Comparison of ENCODE assay signal across 8 mouse cellular contexts in genomic region chr2:130274862-130275261, GRCm38 (mm10). TPM values are rescaled to one million over a fixed set of nuclear protein-coding genes. Genes with fewer than 3 reads are reported as not detected.
DNase-seq lines count a peak whose midpoint lies in the region; ATAC-seq and TF ChIP-seq lines count a peak whose summit lies in the region.

No protein-coding gene starts in this region.

- no peak overlapping the region for H3K27ac ChIP-seq in kidney, adult 2 months (ENCODE audit: insufficient read depth, low read depth, low read length)
- no peak overlapping the region for H3K27ac ChIP-seq in brown adipose tissue, adult 24 weeks (replicated peaks; ENCODE audit: low read depth, low read length)
- H3K27ac ChIP-seq in hindbrain, embryonic 12.5 days, result peak overlapping the region; percentile 95
- H3K27ac ChIP-seq in midbrain, embryonic 13.5 days, result peak overlapping the region; percentile 93

- peaks cover 4% of the 10 kb centered on the region; the same call in 1 of the 2 replicates for H3K4me1 ChIP-seq in kidney, adult 2 months (ENCODE audit: control insufficient read depth, insufficient read depth, low read length)
- H3K4me1 ChIP-seq in brown adipose tissue, adult 24 weeks (ENCODE audit: control insufficient read depth, insufficient read depth, insufficient read length, low read length), result no peaks in the 10 kb centered on the region
- H3K4me1 ChIP-seq in hindbrain, embryonic 12.5 days, result peaks cover 28% of the 10 kb centered on the region
- peaks cover 28% of the 10 kb centered on the region for H3K4me1 ChIP-seq in midbrain, embryonic 13.5 days (replicated peaks)

- peaks cover 2% of the 10 kb centered on the region for H3K36me3 ChIP-seq in kidney, adult 2 months (ENCODE audit: control insufficient read depth, insufficient read depth, low read length)
- H3K36me3 ChIP-seq in hindbrain, embryonic 12.5 days, result peaks cover 43% of the 10 kb centered on the region
- peaks cover 43% of the 10 kb centered on the region for H3K36me3 ChIP-seq in midbrain, embryonic 13.5 days

- DNase-seq in kidney, adult 2 months, result no peak
- DNase-seq in kidney, postnatal 10 days, result no peak
- DNase-seq in B cell, adult 2 months, result no peak
- no peak for DNase-seq in gastrocnemius, postnatal 4 days (ENCODE audit: low spot score in 2 of 2)
- DNase-seq in gastrocnemius, postnatal 10 days, result no peak

- TF ChIP-seq POLR2A in kidney, adult 2 months (IDR thresholded peaks at IDR 0.05; ENCODE audit: low read depth, low read length), result no peak

- peak overlapping the region; percentile 91 for H3K9ac ChIP-seq in hindbrain, embryonic 12.5 days
- peak overlapping the region; percentile 87 for H3K9ac ChIP-seq in midbrain, embryonic 13.5 days (replicated peaks)

- no peak for ATAC-seq in hindbrain, embryonic 12.5 days (ENCODE audit: low FRiP score)
- no peak for ATAC-seq in midbrain, embryonic 13.5 days

- 5% methylated on average over 10 of the region's 10 CpGs for WGBS in kidney, adult 2 months
- 3% methylated on average over 10 of the region's 10 CpGs for WGBS in hindbrain, embryonic 12.5 days
- 2% methylated on average over 10 of the region's 10 CpGs for WGBS in midbrain, embryonic 13.5 days

- H3K4me3 ChIP-seq in kidney, adult 2 months (ENCODE audit: insufficient read depth, low read depth, low read length), result peak overlapping the region; percentile 81
- H3K4me3 ChIP-seq in brown adipose tissue, adult 24 weeks (ENCODE audit: insufficient read depth, low read depth, low read length), result peak overlapping the region; percentile 85
- peak overlapping the region; percentile 95 for H3K4me3 ChIP-seq in hindbrain, embryonic 12.5 days
- peak overlapping the region; percentile 88 for H3K4me3 ChIP-seq in midbrain, embryonic 13.5 days (replicated peaks)

- no peak for TF ChIP-seq CTCF in kidney, adult 2 months (conservative IDR thresholded peaks at IDR 0.05; ENCODE audit: insufficient read depth, insufficient read length, low read depth, low read length)

- H3K9me3 ChIP-seq in hindbrain, embryonic 12.5 days (replicated peaks), result no peaks in the 10 kb centered on the region
- no peaks in the 10 kb centered on the region for H3K9me3 ChIP-seq in midbrain, embryonic 13.5 days

- peak overlapping the region; percentile 89 for H3K4me2 ChIP-seq in hindbrain, embryonic 12.5 days (replicated peaks)
- H3K4me2 ChIP-seq in midbrain, embryonic 13.5 days (replicated peaks), result peak overlapping the region; percentile 78

- H3K27me3 ChIP-seq in kidney, adult 2 months (replicated peaks; ENCODE audit: control insufficient read depth, insufficient read depth, low read length), result no peaks in the 10 kb centered on the region
- H3K27me3 ChIP-seq in hindbrain, embryonic 12.5 days, result no peaks in the 10 kb centered on the region
- no peaks in the 10 kb centered on the region for H3K27me3 ChIP-seq in midbrain, embryonic 13.5 days

RNA-seq across cellular contexts. Expression of gene Nop56, which starts 0.6 kb away (rescaled TPM):
- 22.1 and 26.8 TPM in 2 replicates for polyA plus RNA-seq in kidney, adult 2 months (2012; rRNA removed)
- polyA plus RNA-seq in brown adipose tissue, adult 24 weeks (2012; ENCODE audit: insufficient read depth, insufficient read length, missing spikeins), result 19.8 and 20.3 TPM in 2 replicates
- 262 and 300 TPM in 2 replicates for polyA plus RNA-seq in hindbrain, embryonic 12.5 days (2016; fragmentation: Nextera tagmentation; extraction: Ambion mirVana)
- 246 and 261 TPM in 2 replicates for polyA plus RNA-seq in midbrain, embryonic 13.5 days (2015; fragmentation: Nextera tagmentation; extraction: Ambion mirVana)
- 10 to 100 TPM; 66.9 to 84.6 TPM for total RNA-seq in gastrocnemius, postnatal 4 days (2021)
- 10 to 100 TPM; 46.8 to 54.5 TPM for total RNA-seq in gastrocnemius, postnatal 10 days (2021)

RNA-seq across cellular contexts. Expression of gene Idh3b, which starts 9.5 kb away (rescaled TPM):
- 524 and 525 TPM in 2 replicates for polyA plus RNA-seq in kidney, adult 2 months (2012; rRNA removed)
- 2,344 and 2,540 TPM in 2 replicates for polyA plus RNA-seq in brown adipose tissue, adult 24 weeks (2012; ENCODE audit: insufficient read depth, insufficient read length, missing spikeins)
- 118 and 119 TPM in 2 replicates for polyA plus RNA-seq in hindbrain, embryonic 12.5 days (2016; fragmentation: Nextera tagmentation; extraction: Ambion mirVana)
- 154 and 165 TPM in 2 replicates for polyA plus RNA-seq in midbrain, embryonic 13.5 days (2015; fragmentation: Nextera tagmentation; extraction: Ambion mirVana)
- total RNA-seq in gastrocnemius, postnatal 4 days (2021), result 100 to 1,000 TPM; 282 to 290 TPM
- 100 to 1,000 TPM; 365 to 419 TPM for total RNA-seq in gastrocnemius, postnatal 10 days (2021)

RNA-seq across cellular contexts. Expression of gene Ebf4, which starts 20.1 kb away (rescaled TPM):
- 1.8 and 2.0 TPM in 2 replicates for polyA plus RNA-seq in kidney, adult 2 months (2012; rRNA removed)
- 0.46 TPM in 1 of 2 replicates, not detected in the other for polyA plus RNA-seq in brown adipose tissue, adult 24 weeks (2012; ENCODE audit: insufficient read depth, insufficient read length, missing spikeins)
- 3.4 TPM in 2 replicates for polyA plus RNA-seq in hindbrain, embryonic 12.5 days (2016; fragmentation: Nextera tagmentation; extraction: Ambion mirVana)
- polyA plus RNA-seq in midbrain, embryonic 13.5 days (2015; fragmentation: Nextera tagmentation; extraction: Ambion mirVana), result 2.1 and 2.7 TPM in 2 replicates
- total RNA-seq in gastrocnemius, postnatal 4 days (2021), result 1 to 10 TPM; 2.1 to 2.7 TPM
- 1 to 10 TPM; 1.5 to 1.9 TPM for total RNA-seq in gastrocnemius, postnatal 10 days (2021)

Comparison
In these comparisons a context has a peak if more than half of its experiments do, and no peak if none do; other contexts are left out.
1. H3K27ac ChIP-seq: peak in hindbrain, embryonic 12.5 days (single experiment) and midbrain, embryonic 13.5 days (single experiment); none in kidney, adult 2 months (single experiment) and brown adipose tissue, adult 24 weeks (single experiment).
2. Peak in every context shown above with its lines, with median percentiles within 50 percentile points of each other: H3K4me3 ChIP-seq.